Mouse (Mus musculus) adrenal gland, postnatal 36 days (tissue): ENCODE data around the gene Tcl1b3. TPM values are rescaled to one million over a fixed set of nuclear protein-coding genes. Genes with fewer than 3 reads are reported as not detected.

Source experiments
- DNase-seq, 2 experiments: peaks; one replicate each; pipeline ENCODE4 v3.0.0; 2021; ENCODE audit warnings: mixed read lengths in 1 of 2
- total RNA-seq, 2 experiments: library from RNA; stranded (reverse); gene quantifications; 2 replicates each; pipeline ENCODE4 v1.2.3; 2021

Gene Tcl1b3
- total RNA-seq, 2 experiments from 2014 or later = not detected

DNA sequence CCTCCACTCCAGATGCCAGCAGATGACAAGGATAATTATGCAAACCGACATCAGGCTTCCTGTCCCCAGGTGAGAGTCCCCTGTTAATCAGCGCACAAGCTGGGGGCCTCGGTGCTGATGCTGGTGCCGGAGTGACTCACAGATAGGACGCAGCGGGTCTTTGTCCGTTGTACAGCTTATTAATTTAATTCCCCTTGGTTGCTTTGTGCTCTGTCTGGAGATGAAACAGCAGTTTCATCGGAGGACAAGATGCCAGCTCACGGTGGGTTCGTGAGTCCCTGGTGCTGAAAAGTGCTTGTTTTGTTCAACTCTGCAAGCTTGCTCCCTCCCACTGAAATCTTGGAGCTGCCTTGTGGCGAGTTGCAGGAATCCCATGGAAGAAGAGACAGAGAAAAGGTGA lies 43.5 kb downstream of the Tcl1b3 start:
- DNase-seq = no peak

- DNase-seq = no peak
Measured at GRCm38 (mm10) chr12:105235091-105235490, 44.2 kb downstream of the Tcl1b3 start.

DNA sequence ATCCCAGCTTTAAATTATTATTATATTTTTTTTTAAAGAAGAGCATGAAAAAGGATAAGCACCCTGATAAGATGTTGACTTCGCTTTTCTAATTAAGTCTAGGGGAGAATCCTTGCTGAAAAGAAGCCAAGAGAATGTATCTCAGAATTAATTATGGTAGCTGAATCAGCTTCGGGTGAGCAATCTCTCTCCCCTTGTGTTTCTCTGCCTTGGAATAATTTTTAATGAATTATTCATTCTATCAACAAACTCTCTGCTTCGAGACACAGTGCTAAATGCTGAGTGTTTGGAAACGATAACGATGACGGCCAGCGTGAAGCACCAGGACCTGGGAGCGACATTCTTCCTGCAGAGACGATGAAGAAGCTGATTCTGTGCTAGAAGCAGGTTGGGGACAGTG lies 48.2 kb downstream of the Tcl1b3 start:
- DNase-seq = no peak

Other genes with a start within 250 kb of the Tcl1b3 start
- gene Syne3, start 181.2 kb upstream of the Tcl1b3 start, total RNA-seq = 10 to 100 TPM; 16.5 to 18.2 TPM
- 100 to 1,000 TPM; 159 to 254 TPM for gene Glrx5, start 158.4 kb upstream of the Tcl1b3 start, total RNA-seq
- not detected for gene Tcl1b2, start 45.0 kb upstream of the Tcl1b3 start, total RNA-seq
- not detected for gene Tcl1b1, start 31.4 kb upstream of the Tcl1b3 start, total RNA-seq
- gene Tcl1b5, start 14.7 kb upstream of the Tcl1b3 start, total RNA-seq = not detected
- gene Tcl1b4, start 10.9 kb downstream of the Tcl1b3 start, total RNA-seq = not detected
- not detected for gene Tcl1, start 31.8 kb downstream of the Tcl1b3 start, total RNA-seq
- gene Tunar, start 142.8 kb downstream of the Tcl1b3 start, total RNA-seq = under 1 TPM; 0.53 to 0.66 TPM